Mouse (Mus musculus) neural tube, embryonic 14.5 days (tissue): ENCODE results near the gene Ptov1. TPM values are rescaled to one million over a fixed set of nuclear protein-coding genes. Genes with fewer than 3 reads are reported as not detected.

Source experiments
- ATAC-seq: fragments of 200-750 bp; cut with Nextera tagmentation; 2 replicates; pipeline ENCODE4 v1.8.0; 2017; ENCODE audit warnings: low read depth, mild to moderate bottlenecking, moderate TSS enrichment, moderate library complexity
- H3K27ac ChIP-seq: fragments of 300-500 bp; sonication (generic); 2 replicates; pipeline ENCODE4 v1.5.1; 2014; ENCODE audit warnings: low read depth, mild to moderate bottlenecking, control low read depth, low read length, moderate library complexity, mixed read lengths
- H3K27me3 ChIP-seq: fragments of 300-500 bp; sonication (generic); 2 replicates; pipeline ENCODE4 v1.6.1; 2014; ENCODE audit warnings: low read length; ENCODE audit not compliant: control insufficient read depth, insufficient read depth
- H3K36me3 ChIP-seq: fragments of 300-500 bp; sonication (generic); 2 replicates; pipeline ENCODE4 v1.6.1; 2014; ENCODE audit warnings: low read length, mixed read lengths; ENCODE audit not compliant: control insufficient read depth, insufficient read depth
- H3K4me1 ChIP-seq: fragments of 300-500 bp; sonication (generic); 2 replicates; pipeline ENCODE4 v1.6.1; 2014; ENCODE audit warnings: low read length; ENCODE audit not compliant: control insufficient read depth, insufficient read depth
- H3K4me2 ChIP-seq: fragments of 300-500 bp; sonication (generic); 2 replicates; pipeline ENCODE4 v1.6.1; 2014; ENCODE audit warnings: mild to moderate bottlenecking, low read depth, low read length, control low read depth
- H3K4me3 ChIP-seq: fragments of 300-500 bp; sonication (generic); 2 replicates; pipeline ENCODE4 v1.5.1; 2014; ENCODE audit warnings: low read depth, low read length, control low read depth, mixed read lengths
- H3K9ac ChIP-seq: fragments of 300-500 bp; sonication (generic); replicated peaks from 2 replicates; pipeline ENCODE4 v1.6.1; 2014; ENCODE audit warnings: low read depth, mild to moderate bottlenecking, control low read depth, low read length, mixed read lengths
- H3K9me3 ChIP-seq: fragments of 300-500 bp; sonication (generic); 2 replicates; pipeline ENCODE4 v1.6.1; 2016; ENCODE audit warnings: low read length; ENCODE audit not compliant: control insufficient read depth
- WGBS: fragments of 180-500 bp; shearing (Covaris S2); extraction: QIAGEN DNeasy Blood & Tissue Kit; methylation state at CpG from one replicate; pipeline ENCODE4 v1.1.7; 2014; 5-methylcytosine and 5-hydroxymethylcytosine counted together
- polyA plus RNA-seq: library from polyadenylated mRNA; unstranded; fragments of >200 nt; fragmentation: Nextera tagmentation; extraction: Ambion mirVana; gene quantifications from 2 replicates; pipeline ENCODE4 v1.2.1, GENCODE M21; 2014

The Ptov1 gene
- polyA plus RNA-seq, 1 experiment from 2014 or later, result 475 TPM

GRCm38 (mm10) chr7:44850789-44851624 lies 18.6 kb downstream of the Ptov1 start:
- Histone ChIP-seq H3K4me2 (peak overlapping the region; percentile 71), H3K36me3 (peaks cover 11% of the 10 kb centered on the region), H3K27me3 (no peaks in the 10 kb centered on the region), H3K27ac (no peak overlapping the region), H3K4me3 (peak overlapping the region; percentile 68), H3K9ac (peak overlapping the region; percentile 73), H3K9me3 (no peaks in the 10 kb centered on the region), H3K4me1 (peaks cover 30% of the 10 kb centered on the region)
- no peak for ATAC-seq
- 82% methylated on average over 8 of the region's 8 CpGs for WGBS

DNA sequence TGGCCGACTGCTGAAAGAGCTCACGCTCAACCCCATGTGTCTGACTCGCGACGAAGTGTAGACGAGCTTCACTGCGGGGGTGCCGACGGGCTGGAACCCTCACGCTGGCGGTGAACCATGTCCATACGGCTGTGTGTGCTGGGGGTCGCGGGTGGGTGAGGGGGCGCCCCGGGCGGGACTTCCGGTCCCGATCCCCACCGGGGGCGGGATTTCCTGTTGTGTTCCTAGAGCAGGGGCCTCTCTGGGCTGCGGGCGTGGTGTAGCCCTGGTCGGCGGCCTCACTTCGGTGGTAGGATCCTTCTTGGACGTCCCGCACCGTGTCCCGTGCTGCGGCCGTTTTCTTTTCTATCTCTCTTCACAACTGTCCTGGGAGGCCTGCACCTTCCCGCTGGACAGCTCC lies 19.4 kb downstream of the Ptov1 start:
- peak overlapping the region; percentile 73 for H3K9ac ChIP-seq
- peaks cover 29% of the 10 kb centered on the region for H3K4me1 ChIP-seq
- peak overlapping the region; percentile 68 for H3K4me3 ChIP-seq
- no peaks in the 10 kb centered on the region for H3K27me3 ChIP-seq
- H3K36me3 ChIP-seq, result peaks cover 19% of the 10 kb centered on the region
- ATAC-seq, result peak; percentile 44
- peak overlapping the region; percentile 71 for H3K4me2 ChIP-seq
- no peaks in the 10 kb centered on the region for H3K9me3 ChIP-seq
- H3K27ac ChIP-seq, result peak overlapping the region; percentile 97
- WGBS, result under 1% methylated on average over 32 of the region's 33 CpGs

DNA sequence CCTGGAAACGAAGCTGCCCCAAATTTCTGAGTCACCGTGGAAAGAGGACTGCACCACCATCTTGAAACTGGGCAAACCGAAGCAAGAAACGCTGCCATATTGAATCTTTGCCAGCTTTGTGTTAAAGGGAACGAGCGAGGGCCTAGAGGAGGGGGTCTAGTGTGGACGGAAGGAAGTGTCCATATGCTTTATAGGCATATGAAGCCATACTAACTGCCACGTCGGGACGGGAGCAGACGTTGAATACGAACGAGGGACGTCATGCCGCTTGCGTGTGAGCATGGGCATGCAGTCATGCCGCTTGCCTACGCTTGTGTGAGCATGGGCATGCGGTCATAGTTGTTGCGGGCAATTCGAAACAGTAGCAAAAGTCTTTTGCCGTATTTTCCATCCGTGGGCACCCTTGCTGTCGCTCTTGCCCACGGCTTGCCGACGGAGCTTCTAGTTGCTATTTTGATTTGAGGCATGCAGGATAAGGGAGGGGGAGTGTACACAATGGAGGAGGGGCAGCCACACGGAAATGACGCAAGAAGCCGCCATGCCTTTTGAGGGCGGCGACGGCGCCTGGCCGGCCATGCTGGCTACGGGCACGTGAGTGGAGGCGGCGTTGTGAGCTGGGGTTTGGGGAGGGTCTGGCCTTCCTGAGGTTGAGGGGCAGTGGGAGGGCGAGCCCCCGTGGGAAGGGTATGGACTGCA lies 20.0 kb downstream of the Ptov1 start:
- H3K9me3 ChIP-seq, result no peaks in the 10 kb centered on the region
- peak overlapping the region; percentile 68 for H3K4me3 ChIP-seq
- peaks cover 24% of the 10 kb centered on the region for H3K4me1 ChIP-seq
- WGBS, result 0% methylated on average over 41 of the region's 41 CpGs
- peak overlapping the region; percentile 73 for H3K9ac ChIP-seq
- peak overlapping the region; percentile 71 for H3K4me2 ChIP-seq
- peak; percentile 73 for ATAC-seq
- H3K27me3 ChIP-seq, result no peaks in the 10 kb centered on the region
- H3K27ac ChIP-seq, result peak overlapping the region; percentile 97
- H3K36me3 ChIP-seq, result peaks cover 23% of the 10 kb centered on the region

GRCm38 (mm10) chr7:44848561-44849415 lies 20.8 kb downstream of the Ptov1 start, which contains the start of the genes Akt1s1 and Tbc1d17:
Gene Akt1s1, plus strand, starts transcription at chr7:44848991.
Gene Tbc1d17, minus strand, starts transcription at chr7:44849079.
- H3K9me3 ChIP-seq, result no peaks in the 10 kb centered on the region
- H3K4me1 ChIP-seq, result peaks cover 24% of the 10 kb centered on the region
- under 1% methylated on average over 54 of the region's 54 CpGs for WGBS
- H3K27me3 ChIP-seq, result no peaks in the 10 kb centered on the region
- peak within 1 kb of the TSS; percentile 86 for H3K4me2 ChIP-seq
- peak within 1 kb of the TSS; percentile 68 for H3K4me3 ChIP-seq
- H3K9ac ChIP-seq, result peak within 1 kb of the TSS; percentile 73
- peak within 1 kb of the TSS; percentile 97 for H3K27ac ChIP-seq
- peaks cover 29% of the 10 kb centered on the region for H3K36me3 ChIP-seq
- ATAC-seq, result peak; percentile 85

- Histone ChIP-seq H3K27ac (peak overlapping the region; percentile 75; the same call in 1 of the 2 replicates), H3K9me3 (no peaks in the 10 kb centered on the region), H3K36me3 (peaks cover 32% of the 10 kb centered on the region), H3K9ac (peak overlapping the region; percentile 56), H3K4me2 (peak overlapping the region; percentile 86), H3K4me3 (peak overlapping the region; percentile 68), H3K27me3 (no peaks in the 10 kb centered on the region), H3K4me1 (peaks cover 20% of the 10 kb centered on the region)
- 82% methylated on average over 5 of the region's 5 CpGs for WGBS
- ATAC-seq, result no peak
Observed at GRCm38 (mm10) chr7:44847772-44848171, 21.8 kb downstream of the Ptov1 start.

- H3K4me2 ChIP-seq, result no peak overlapping the region
- H3K9me3 ChIP-seq, result no peaks in the 10 kb centered on the region
- no peaks in the 10 kb centered on the region for H3K27me3 ChIP-seq
- no peak overlapping the region for H3K9ac ChIP-seq
- H3K4me1 ChIP-seq, result peaks cover 20% of the 10 kb centered on the region
- no peak overlapping the region for H3K4me3 ChIP-seq
- no peak overlapping the region for H3K27ac ChIP-seq
- WGBS, result 89% methylated on average over 7 of the region's 7 CpGs
- no peak for ATAC-seq
- peaks cover 40% of the 10 kb centered on the region for H3K36me3 ChIP-seq
Observed at GRCm38 (mm10) chr7:44846804-44847203, 22.8 kb downstream of the Ptov1 start.

DNA sequence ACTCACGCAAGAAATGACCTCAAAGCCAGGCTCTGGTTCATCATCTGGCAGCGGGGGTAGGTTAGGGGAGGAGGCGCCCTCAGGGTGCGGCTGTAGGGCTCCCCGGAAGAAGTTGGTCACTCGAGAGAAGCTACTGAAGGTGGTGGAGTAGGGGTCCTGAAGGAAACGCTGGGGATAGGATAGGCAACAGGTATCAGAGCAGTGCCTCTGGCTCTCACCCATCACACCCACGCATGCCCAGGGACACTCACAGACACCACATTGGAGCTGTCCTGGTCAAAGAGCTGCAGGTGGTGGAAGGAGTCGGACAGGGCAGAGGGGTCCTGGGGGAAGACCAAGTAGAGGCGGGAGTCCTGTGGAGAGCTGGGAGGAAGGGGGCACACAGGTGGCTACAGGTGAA lies 24.6 kb downstream of the Ptov1 start:
- H3K36me3 ChIP-seq, result peaks cover 48% of the 10 kb centered on the region
- no peak for ATAC-seq
- WGBS, result 98% methylated on average over 10 of the region's 10 CpGs

GRCm38 (mm10) chr7:44841825-44842463 lies 27.6 kb downstream of the Ptov1 start:
- WGBS, result 90% methylated on average over 8 of the region's 8 CpGs
- Histone ChIP-seq H3K36me3 (peaks cover 48% of the 10 kb centered on the region), H3K9me3 (no peaks in the 10 kb centered on the region), H3K27me3 (peaks cover 6% of the 10 kb centered on the region; the same call in 1 of the 2 replicates), H3K4me2 (no peak overlapping the region), H3K9ac (no peak overlapping the region), H3K4me3 (no peak overlapping the region), H3K27ac (no peak overlapping the region), H3K4me1 (peaks cover 13% of the 10 kb centered on the region)
- ATAC-seq, result no peak

More for the DNA sequence above, 24.6 kb downstream of the Ptov1 start:
- no peaks in the 10 kb centered on the region for H3K9me3 ChIP-seq
- no peak overlapping the region for H3K27ac ChIP-seq
- H3K27me3 ChIP-seq, result peaks cover 5% of the 10 kb centered on the region; the same call in 1 of the 2 replicates
- no peak overlapping the region for H3K4me2 ChIP-seq
- H3K9ac ChIP-seq, result no peak overlapping the region
- H3K4me3 ChIP-seq, result no peak overlapping the region
- peaks cover 13% of the 10 kb centered on the region for H3K4me1 ChIP-seq
